Mouse (Mus musculus): Measurements from ENCODE around the gene Kctd5. TPM values are rescaled to one million over a fixed set of nuclear protein-coding genes. Genes with fewer than 3 reads are reported as not detected.

The Kctd5 gene
- polyA plus RNA-seq, 1 experiment from 2014 or later = 68.1 TPM

- Histone ChIP-seq H3K27ac (no peak overlapping the region), H3K27me3 (no peaks in the 10 kb centered on the region), H3K36me3 (no peaks in the 10 kb centered on the region), H3K9me3 (no peaks in the 10 kb centered on the region), H3K4me2 (no peak overlapping the region), H3K4me1 (no peaks in the 10 kb centered on the region), H3K4me3 (no peak overlapping the region), H3K9ac (no peak overlapping the region)
- no peak for ATAC-seq (ENCODE audit: borderline replicate concordance, extremely low read depth, low FRiP score, low TSS enrichment)
- WGBS = 58% methylated on average over 7 of the region's 7 CpGs
Observed at GRCm38 (mm10) chr17:24035087-24035486, 38.2 kb downstream of the Kctd5 start.

DNA sequence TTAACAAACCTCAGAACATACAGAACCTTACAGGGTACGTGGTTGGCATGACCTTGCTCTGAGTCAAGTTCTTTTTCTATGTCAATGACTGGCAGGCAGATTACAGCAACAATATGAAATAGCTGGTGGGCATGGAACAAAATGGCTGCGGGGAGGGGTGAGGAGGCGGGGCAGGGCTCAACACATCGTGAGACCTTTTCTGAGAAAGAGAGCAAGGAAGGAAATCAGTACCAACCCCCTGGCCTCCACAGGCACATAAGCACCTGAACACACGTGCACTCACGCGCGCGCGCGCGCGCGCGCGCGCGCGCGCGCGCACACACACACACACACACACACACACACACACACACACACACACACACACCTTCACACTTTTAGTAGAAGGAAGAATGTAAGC is 42.7 kb downstream of the Kctd5 start:
- Histone ChIP-seq H3K27ac (no peak overlapping the region), H3K4me1 (no peaks in the 10 kb centered on the region), H3K27me3 (no peaks in the 10 kb centered on the region), H3K4me2 (no peak overlapping the region), H3K36me3 (no peaks in the 10 kb centered on the region), H3K9me3 (no peaks in the 10 kb centered on the region), H3K4me3 (no peak overlapping the region), H3K9ac (no peak overlapping the region)
- 77% methylated on average over 22 of the region's 22 CpGs for WGBS
- no peak for ATAC-seq (ENCODE audit: borderline replicate concordance, extremely low read depth, low FRiP score, low TSS enrichment)

DNA sequence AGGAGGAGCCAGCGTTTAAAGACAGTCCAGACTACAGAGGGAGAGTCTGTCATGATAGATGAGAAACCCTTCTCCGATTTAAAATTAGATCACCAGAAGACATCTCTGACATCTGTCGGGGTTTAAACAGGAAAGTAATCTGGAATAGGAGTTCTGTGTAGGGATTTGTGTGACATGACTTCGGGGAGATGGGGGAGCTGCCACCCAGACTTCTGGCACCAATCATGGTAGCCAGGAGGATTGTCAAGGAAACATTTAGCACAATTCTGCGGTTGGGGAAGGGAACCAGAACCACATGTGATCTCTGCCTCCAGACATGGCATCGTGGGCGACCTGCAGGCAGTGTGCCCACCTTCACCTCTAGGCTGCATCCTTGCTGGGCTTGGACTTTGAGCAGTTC is 43.8 kb downstream of the Kctd5 start:
- Histone ChIP-seq H3K27me3 (no peaks in the 10 kb centered on the region), H3K36me3 (no peaks in the 10 kb centered on the region), H3K27ac (no peak overlapping the region), H3K9me3 (no peaks in the 10 kb centered on the region), H3K4me1 (no peaks in the 10 kb centered on the region), H3K4me2 (no peak overlapping the region), H3K9ac (no peak overlapping the region), H3K4me3 (no peak overlapping the region)
- 73% methylated on average over 7 of the region's 7 CpGs for WGBS
- no peak for ATAC-seq (ENCODE audit: borderline replicate concordance, extremely low read depth, low FRiP score, low TSS enrichment)

- 35% methylated on average over 5 of the region's 5 CpGs for WGBS
- no peak overlapping the region for H3K4me3 ChIP-seq
- peak; percentile 67 for ATAC-seq (ENCODE audit: borderline replicate concordance, extremely low read depth, low FRiP score, low TSS enrichment)
- no peaks in the 10 kb centered on the region for H3K27me3 ChIP-seq
- H3K4me1 ChIP-seq = peaks cover 21% of the 10 kb centered on the region
- no peak overlapping the region for H3K9ac ChIP-seq
- peak overlapping the region; percentile 86 for H3K27ac ChIP-seq
- no peak overlapping the region for H3K4me2 ChIP-seq
- H3K36me3 ChIP-seq = no peaks in the 10 kb centered on the region
- H3K9me3 ChIP-seq = no peaks in the 10 kb centered on the region
Observed at GRCm38 (mm10) chr17:24021375-24022199, 51.7 kb downstream of the Kctd5 start.

GRCm38 (mm10) chr17:24020696-24021095 is 52.6 kb downstream of the Kctd5 start:
- 22% methylated on average over 6 of the region's 6 CpGs for WGBS
- H3K4me2 ChIP-seq = no peak overlapping the region; the same call in 1 of the 2 replicates
- H3K36me3 ChIP-seq = no peaks in the 10 kb centered on the region
- no peak overlapping the region for H3K4me3 ChIP-seq
- H3K27me3 ChIP-seq = no peaks in the 10 kb centered on the region
- no peaks in the 10 kb centered on the region for H3K9me3 ChIP-seq
- H3K4me1 ChIP-seq = peaks cover 21% of the 10 kb centered on the region
- peak; percentile 89 for ATAC-seq (ENCODE audit: borderline replicate concordance, extremely low read depth, low FRiP score, low TSS enrichment)
- H3K9ac ChIP-seq = no peak overlapping the region
- peak overlapping the region; percentile 86 for H3K27ac ChIP-seq

- no peaks in the 10 kb centered on the region for H3K36me3 ChIP-seq
- 33% methylated on average over 14 of the region's 14 CpGs for WGBS
- ATAC-seq (ENCODE audit: borderline replicate concordance, extremely low read depth, low FRiP score, low TSS enrichment) = no peak
- H3K9me3 ChIP-seq = no peaks in the 10 kb centered on the region
- H3K4me2 ChIP-seq = no peak overlapping the region
- H3K27me3 ChIP-seq = no peaks in the 10 kb centered on the region
- H3K4me3 ChIP-seq = no peak overlapping the region
- no peak overlapping the region for H3K27ac ChIP-seq
- H3K4me1 ChIP-seq = peaks cover 7% of the 10 kb centered on the region; the same call in 1 of the 2 replicates
- no peak overlapping the region for H3K9ac ChIP-seq
Observed at GRCm38 (mm10) chr17:24015727-24016126, 57.6 kb downstream of the Kctd5 start.

DNA sequence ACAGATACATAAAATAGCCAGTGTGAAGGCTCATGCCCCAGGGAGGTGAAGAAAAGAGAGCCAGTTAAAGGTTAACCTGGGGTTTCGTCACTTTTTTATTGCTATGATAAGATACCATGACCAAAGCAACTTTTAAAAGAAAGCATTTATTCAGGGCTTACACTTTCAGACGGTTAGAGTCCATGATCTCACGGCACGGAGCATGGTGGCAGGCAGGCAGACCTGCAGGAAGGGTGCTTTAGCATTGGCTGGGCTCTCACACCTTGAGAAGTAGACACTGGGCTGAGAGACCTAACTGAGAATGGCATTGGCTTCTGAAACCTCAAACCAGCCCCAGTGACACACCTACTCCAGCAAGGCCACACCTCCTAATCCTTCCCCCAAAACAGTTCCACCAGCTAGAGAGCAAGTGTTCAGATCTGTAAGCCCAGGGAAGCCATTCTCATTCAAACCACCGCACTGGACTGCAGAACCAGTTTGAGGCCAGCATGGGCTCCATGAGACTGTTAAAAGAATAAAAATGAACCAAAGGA is 58.8 kb downstream of the Kctd5 start:
- ATAC-seq (ENCODE audit: borderline replicate concordance, extremely low read depth, low FRiP score, low TSS enrichment) = no peak
- Histone ChIP-seq H3K4me3 (no peak overlapping the region), H3K9ac (no peak overlapping the region), H3K4me2 (no peak overlapping the region), H3K27me3 (no peaks in the 10 kb centered on the region), H3K9me3 (no peaks in the 10 kb centered on the region), H3K4me1 (no peaks in the 10 kb centered on the region), H3K27ac (no peak overlapping the region), H3K36me3 (no peaks in the 10 kb centered on the region)
- WGBS = 70% methylated on average over 5 of the region's 5 CpGs

- Histone ChIP-seq H3K9ac (no peak overlapping the region), H3K36me3 (no peaks in the 10 kb centered on the region), H3K4me1 (no peaks in the 10 kb centered on the region), H3K9me3 (no peaks in the 10 kb centered on the region), H3K27ac (no peak overlapping the region), H3K4me2 (no peak overlapping the region), H3K27me3 (no peaks in the 10 kb centered on the region), H3K4me3 (no peak overlapping the region)
- no peak for ATAC-seq (ENCODE audit: borderline replicate concordance, extremely low read depth, low FRiP score, low TSS enrichment)
- 78% methylated on average over 2 of the region's 2 CpGs for WGBS
Observed at GRCm38 (mm10) chr17:24012921-24013320, 60.4 kb downstream of the Kctd5 start.

- no peak overlapping the region for H3K9ac ChIP-seq
- H3K27ac ChIP-seq = no peak overlapping the region
- H3K4me1 ChIP-seq = no peaks in the 10 kb centered on the region
- H3K4me2 ChIP-seq = no peak overlapping the region
- H3K9me3 ChIP-seq = no peaks in the 10 kb centered on the region
- H3K4me3 ChIP-seq = no peak overlapping the region
- no peaks in the 10 kb centered on the region for H3K27me3 ChIP-seq
- H3K36me3 ChIP-seq = no peaks in the 10 kb centered on the region
- ATAC-seq (ENCODE audit: borderline replicate concordance, extremely low read depth, low FRiP score, low TSS enrichment) = no peak
- WGBS = 57% methylated on average over 5 of the region's 5 CpGs
Observed at GRCm38 (mm10) chr17:24009617-24010016, 63.7 kb downstream of the Kctd5 start.

- Histone ChIP-seq H3K27me3 (no peaks in the 10 kb centered on the region), H3K9me3 (no peaks in the 10 kb centered on the region), H3K27ac (no peak overlapping the region), H3K36me3 (no peaks in the 10 kb centered on the region), H3K4me1 (no peaks in the 10 kb centered on the region), H3K4me3 (no peak overlapping the region), H3K4me2 (no peak overlapping the region), H3K9ac (no peak overlapping the region)
- 66% methylated on average over 4 of the region's 4 CpGs for WGBS
- ATAC-seq (ENCODE audit: borderline replicate concordance, extremely low read depth, low FRiP score, low TSS enrichment) = no peak
Observed at GRCm38 (mm10) chr17:24008105-24008504, 65.2 kb downstream of the Kctd5 start.

DNA sequence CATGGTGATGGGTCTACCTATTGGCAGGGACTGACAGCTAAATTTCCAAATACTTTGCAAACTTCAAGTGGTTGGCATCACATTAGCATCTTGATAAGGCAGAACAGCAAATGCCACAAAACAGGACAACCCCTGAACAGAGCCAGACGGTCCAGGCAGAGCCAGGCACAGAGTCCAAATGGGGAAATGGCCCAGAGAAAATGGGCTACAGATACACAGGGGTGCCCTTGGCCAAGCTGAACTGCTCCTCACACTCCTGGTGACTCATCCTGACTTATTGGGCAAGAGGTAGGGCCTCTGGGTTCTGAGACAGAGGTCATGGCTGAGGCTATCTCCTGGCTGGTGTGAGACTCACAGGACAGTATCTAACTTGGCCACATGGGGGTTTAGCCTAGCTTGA is 65.9 kb downstream of the Kctd5 start:
- 63% methylated on average over 1 of the region's 1 CpGs for WGBS
- Histone ChIP-seq H3K27me3 (no peaks in the 10 kb centered on the region), H3K4me2 (no peak overlapping the region), H3K9me3 (no peaks in the 10 kb centered on the region), H3K4me1 (no peaks in the 10 kb centered on the region), H3K27ac (no peak overlapping the region), H3K36me3 (no peaks in the 10 kb centered on the region), H3K4me3 (no peak overlapping the region), H3K9ac (no peak overlapping the region)
- no peak for ATAC-seq (ENCODE audit: borderline replicate concordance, extremely low read depth, low FRiP score, low TSS enrichment)

DNA sequence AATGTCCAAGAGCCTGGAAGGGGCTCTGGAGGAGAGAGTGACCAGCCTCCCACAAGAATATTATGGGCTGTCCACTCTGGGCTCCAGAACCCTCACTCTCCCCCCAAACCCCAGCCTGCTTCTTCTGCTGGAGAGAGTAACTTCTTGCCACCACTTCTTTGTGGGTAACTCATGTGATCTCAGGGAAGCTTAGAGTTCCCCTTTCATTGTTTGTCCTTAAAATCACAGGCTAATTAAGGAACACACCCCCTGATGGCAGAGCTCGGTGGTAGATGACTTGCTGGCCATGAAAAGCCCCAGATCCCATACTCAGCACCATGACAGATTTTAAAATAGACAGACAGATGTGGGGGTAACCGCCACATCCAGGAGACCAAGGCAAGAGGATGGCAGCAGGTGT is 66.4 kb downstream of the Kctd5 start:
- Histone ChIP-seq H3K9me3 (no peaks in the 10 kb centered on the region), H3K4me3 (no peak overlapping the region), H3K36me3 (no peaks in the 10 kb centered on the region), H3K4me1 (no peaks in the 10 kb centered on the region), H3K27me3 (no peaks in the 10 kb centered on the region), H3K4me2 (no peak overlapping the region), H3K9ac (no peak overlapping the region), H3K27ac (no peak overlapping the region)
- WGBS = 48% methylated on average over 2 of the region's 2 CpGs
- no peak for ATAC-seq (ENCODE audit: borderline replicate concordance, extremely low read depth, low FRiP score, low TSS enrichment)
